Mouse (Mus musculus): ENCODE data around the gene Lamtor2. TPM values are rescaled to one million over a fixed set of nuclear protein-coding genes. Genes with fewer than 3 reads are reported as not detected.

Gene Lamtor2
- polyA plus RNA-seq, 1 experiment from 2014 or later: 93.9 TPM

- Histone ChIP-seq H3K9ac (no peak overlapping the region), H3K4me2 (no peak overlapping the region), H3K4me3 (ENCODE audit: low read depth, low read length) (no peak overlapping the region), H3K9me3 (ENCODE audit: low read depth, low read length) (no peaks in the 10 kb centered on the region), H3K27ac (ENCODE audit: low read depth) (no peak overlapping the region), H3K4me1 (ENCODE audit: insufficient read depth) (no peaks in the 10 kb centered on the region), H3K27me3 (ENCODE audit: insufficient read depth, low read length) (no peaks in the 10 kb centered on the region), H3K36me3 (ENCODE audit: insufficient read depth) (peaks cover 73% of the 10 kb centered on the region)
- TF ChIP-seq CTCF (IDR thresholded peaks at IDR 0.05; ENCODE audit: low read depth): no peak
- peak; percentile 17 for DNase-seq
- no peak for ATAC-seq (ENCODE audit: insufficient read depth)
- WGBS: 84% methylated on average over 6 of the region's 6 CpGs
These were observed 15.0 kb upstream of the Lamtor2 start for GRCm38 (mm10) chr3:88567892-88568291.

GRCm38 (mm10) chr3:88566536-88567061 is 13.7 kb upstream of the Lamtor2 start:
- H3K9me3 ChIP-seq (ENCODE audit: low read depth, low read length): no peaks in the 10 kb centered on the region
- H3K4me3 ChIP-seq (ENCODE audit: low read depth, low read length): no peak overlapping the region
- ATAC-seq (ENCODE audit: insufficient read depth) (no peak), DNase-seq (no peak)
- 84% methylated on average over 4 of the region's 4 CpGs for WGBS
- H3K36me3 ChIP-seq (ENCODE audit: insufficient read depth): peaks cover 86% of the 10 kb centered on the region
- no peak overlapping the region for H3K9ac ChIP-seq
- H3K4me2 ChIP-seq: no peak overlapping the region
- no peak overlapping the region for H3K27ac ChIP-seq (ENCODE audit: low read depth)
- H3K4me1 ChIP-seq (ENCODE audit: insufficient read depth): no peaks in the 10 kb centered on the region
- TF ChIP-seq CTCF (IDR thresholded peaks at IDR 0.05; ENCODE audit: low read depth): no peak
- no peaks in the 10 kb centered on the region for H3K27me3 ChIP-seq (ENCODE audit: insufficient read depth, low read length)

DNA sequence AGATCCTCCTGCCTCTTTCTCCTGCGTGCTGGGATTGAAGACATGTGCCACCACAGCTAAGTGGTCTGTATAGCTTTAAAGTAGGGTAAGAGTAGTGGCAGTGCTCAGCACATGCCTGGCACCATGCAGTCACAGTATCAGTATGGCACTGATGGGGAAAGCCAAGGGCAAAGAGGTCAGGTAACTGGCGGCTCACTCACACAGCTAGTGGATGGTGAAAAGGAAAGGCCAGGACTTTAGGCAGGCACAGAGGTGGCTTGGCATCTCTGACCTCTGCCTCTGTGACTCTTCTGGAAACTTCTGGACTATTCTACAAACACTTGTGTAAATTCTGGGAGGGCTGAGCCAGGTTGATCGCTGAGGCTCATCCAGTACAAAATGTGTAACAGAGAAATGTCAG is 13.2 kb upstream of the Lamtor2 start:
- no peak for TF ChIP-seq CTCF (IDR thresholded peaks at IDR 0.05; ENCODE audit: low read depth)
- Histone ChIP-seq H3K27me3 (ENCODE audit: insufficient read depth, low read length) (no peaks in the 10 kb centered on the region), H3K9ac (no peak overlapping the region), H3K4me2 (no peak overlapping the region), H3K9me3 (ENCODE audit: low read depth, low read length) (no peaks in the 10 kb centered on the region), H3K4me3 (ENCODE audit: low read depth, low read length) (no peak overlapping the region), H3K4me1 (ENCODE audit: insufficient read depth) (no peaks in the 10 kb centered on the region), H3K36me3 (ENCODE audit: insufficient read depth) (peaks cover 91% of the 10 kb centered on the region), H3K27ac (ENCODE audit: low read depth) (no peak overlapping the region)
- ATAC-seq (ENCODE audit: insufficient read depth) (no peak), DNase-seq (no peak)
- WGBS: 90% methylated on average over 3 of the region's 3 CpGs

GRCm38 (mm10) chr3:88563966-88564365 is 11.1 kb upstream of the Lamtor2 start:
- Histone ChIP-seq H3K4me2 (no peak overlapping the region), H3K27ac (ENCODE audit: low read depth) (no peak overlapping the region), H3K4me3 (ENCODE audit: low read depth, low read length) (no peak overlapping the region), H3K9me3 (ENCODE audit: low read depth, low read length) (no peaks in the 10 kb centered on the region), H3K9ac (no peak overlapping the region), H3K4me1 (ENCODE audit: insufficient read depth) (no peaks in the 10 kb centered on the region), H3K27me3 (ENCODE audit: insufficient read depth, low read length) (no peaks in the 10 kb centered on the region), H3K36me3 (ENCODE audit: insufficient read depth) (peaks cover 100% of the 10 kb centered on the region)
- 84% methylated on average over 7 of the region's 7 CpGs for WGBS
- TF ChIP-seq CTCF (IDR thresholded peaks at IDR 0.05; ENCODE audit: low read depth): no peak
- no peak for ATAC-seq (ENCODE audit: insufficient read depth)
- DNase-seq: no peak

GRCm38 (mm10) chr3:88563442-88563841 is 10.6 kb upstream of the Lamtor2 start:
- Histone ChIP-seq H3K36me3 (ENCODE audit: insufficient read depth) (peaks cover 100% of the 10 kb centered on the region), H3K27ac (ENCODE audit: low read depth) (no peak overlapping the region), H3K9me3 (ENCODE audit: low read depth, low read length) (no peaks in the 10 kb centered on the region), H3K4me2 (no peak overlapping the region), H3K4me3 (ENCODE audit: low read depth, low read length) (no peak overlapping the region), H3K4me1 (ENCODE audit: insufficient read depth) (no peaks in the 10 kb centered on the region), H3K27me3 (ENCODE audit: insufficient read depth, low read length) (no peaks in the 10 kb centered on the region), H3K9ac (no peak overlapping the region)
- DNase-seq (no peak), ATAC-seq (ENCODE audit: insufficient read depth) (no peak)
- no peak for TF ChIP-seq CTCF (IDR thresholded peaks at IDR 0.05; ENCODE audit: low read depth)
- WGBS: 72% methylated on average over 4 of the region's 4 CpGs

DNA sequence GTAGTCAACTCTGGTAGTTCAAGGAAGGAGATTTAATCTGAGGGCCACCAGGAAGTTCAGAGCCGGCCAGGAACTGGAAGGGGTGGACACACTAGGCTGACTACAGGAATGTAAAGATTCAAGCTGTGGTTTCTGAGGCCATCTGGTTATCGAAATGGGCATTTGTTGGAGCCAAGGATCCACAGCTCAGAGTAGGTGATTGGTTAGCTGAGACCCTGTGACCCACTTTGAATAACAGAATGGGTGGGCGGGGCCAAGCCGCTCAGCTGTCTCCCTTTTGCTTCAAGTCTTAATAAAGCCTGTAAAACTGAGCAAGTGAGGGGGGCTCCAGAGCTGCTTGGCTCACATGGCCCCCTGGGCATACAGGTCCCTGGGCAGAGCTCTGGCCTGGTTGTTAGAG is 9.1 kb upstream of the Lamtor2 start:
- no peak overlapping the region for H3K4me2 ChIP-seq
- H3K27me3 ChIP-seq (ENCODE audit: insufficient read depth, low read length): no peaks in the 10 kb centered on the region
- H3K36me3 ChIP-seq (ENCODE audit: insufficient read depth): peaks cover 100% of the 10 kb centered on the region
- DNase-seq (no peak), ATAC-seq (ENCODE audit: insufficient read depth) (no peak)
- no peak overlapping the region for H3K4me3 ChIP-seq (ENCODE audit: low read depth, low read length)
- no peak for TF ChIP-seq CTCF (IDR thresholded peaks at IDR 0.05; ENCODE audit: low read depth)
- H3K27ac ChIP-seq (ENCODE audit: low read depth): no peak overlapping the region
- 70% methylated on average over 4 of the region's 4 CpGs for WGBS
- H3K9me3 ChIP-seq (ENCODE audit: low read depth, low read length): no peaks in the 10 kb centered on the region
- H3K4me1 ChIP-seq (ENCODE audit: insufficient read depth): no peaks in the 10 kb centered on the region
- no peak overlapping the region for H3K9ac ChIP-seq

GRCm38 (mm10) chr3:88559596-88559995 is 6.7 kb upstream of the Lamtor2 start:
- 0 out of 2 replicates have a peak, but pooled peaks cover 4% of the 10 kb centered on the region for H3K4me1 ChIP-seq (ENCODE audit: insufficient read depth)
- ATAC-seq (ENCODE audit: insufficient read depth) (no peak), DNase-seq (no peak)
- WGBS: 96% methylated on average over 9 of the region's 9 CpGs
- no peaks in the 10 kb centered on the region for H3K27me3 ChIP-seq (ENCODE audit: insufficient read depth, low read length)
- TF ChIP-seq CTCF (IDR thresholded peaks at IDR 0.05; ENCODE audit: low read depth): no peak
- no peak overlapping the region for H3K4me2 ChIP-seq
- H3K36me3 ChIP-seq (ENCODE audit: insufficient read depth): peaks cover 93% of the 10 kb centered on the region
- no peak overlapping the region for H3K27ac ChIP-seq (ENCODE audit: low read depth)
- H3K9ac ChIP-seq: no peak overlapping the region
- no peaks in the 10 kb centered on the region for H3K9me3 ChIP-seq (ENCODE audit: low read depth, low read length)
- no peak overlapping the region for H3K4me3 ChIP-seq (ENCODE audit: low read depth, low read length)

DNA sequence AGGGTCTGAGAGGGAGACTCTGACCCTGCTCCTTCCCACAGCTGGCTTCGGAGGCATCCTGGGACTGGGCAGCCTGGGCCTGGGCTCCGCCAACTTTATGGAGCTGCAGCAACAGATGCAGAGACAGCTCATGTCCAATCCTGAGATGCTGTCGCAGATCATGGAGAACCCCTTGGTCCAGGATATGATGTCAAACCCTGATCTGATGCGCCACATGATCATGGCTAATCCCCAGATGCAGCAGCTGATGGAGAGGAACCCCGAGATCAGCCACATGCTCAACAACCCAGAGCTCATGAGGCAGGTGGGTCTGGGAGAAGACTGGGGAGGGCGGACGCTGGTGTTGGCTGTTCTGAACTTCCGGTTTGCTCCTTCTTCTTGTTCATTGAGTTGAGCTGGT is 3.7 kb upstream of the Lamtor2 start:
- no peak overlapping the region for H3K4me2 ChIP-seq
- DNase-seq: no peak
- no peak for TF ChIP-seq CTCF (IDR thresholded peaks at IDR 0.05; ENCODE audit: low read depth)
- peaks cover 63% of the 10 kb centered on the region for H3K36me3 ChIP-seq (ENCODE audit: insufficient read depth)
- no peak for ATAC-seq (ENCODE audit: insufficient read depth)
- H3K27ac ChIP-seq (ENCODE audit: low read depth): no peak overlapping the region
- H3K4me1 ChIP-seq (ENCODE audit: insufficient read depth): 0 out of 2 replicates have a peak, but pooled peaks cover 7% of the 10 kb centered on the region
- no peak overlapping the region for H3K9ac ChIP-seq
- 94% methylated on average over 8 of the region's 8 CpGs for WGBS
- H3K27me3 ChIP-seq (ENCODE audit: insufficient read depth, low read length): no peaks in the 10 kb centered on the region
- H3K9me3 ChIP-seq (ENCODE audit: low read depth, low read length): no peaks in the 10 kb centered on the region
- no peak overlapping the region for H3K4me3 ChIP-seq (ENCODE audit: low read depth, low read length)
